Mouse (Mus musculus): ENCODE results near the gene Gm6020.
"Not testable (repeated sequence)": the region's sequence is repeated elsewhere in the genome, so short reads cannot be mapped to it uniquely, and the experiment has no call there.

The Gm6020 gene

GRCm38 (mm10) chr19:61183590-61183989 lies at the start of gene Gm6020:
Gene Gm6020 (plus strand): TSS chr19:61183890.
- DNase-seq (ENCODE audit: low read depth, low spot score): not testable (repeated sequence)

- no peak for DNase-seq (ENCODE audit: low read depth, low spot score)
Observed at GRCm38 (mm10) chr19:61138655-61139054, 45.0 kb upstream of the Gm6020 start.

- DNase-seq (ENCODE audit: low read depth, low spot score): peak; percentile 81
Observed at GRCm38 (mm10) chr19:61140342-61141206, 43.1 kb upstream of the Gm6020 start, which contains the start of gene Zfp950. Gene Zfp950 (minus strand): TSS chr19:61140840.

GRCm38 (mm10) chr19:61141299-61141698 lies 42.4 kb upstream of the Gm6020 start:
- no peak for DNase-seq (ENCODE audit: low read depth, low spot score)

GRCm38 (mm10) chr19:61151372-61151700 lies 32.4 kb upstream of the Gm6020 start:
- no peak for DNase-seq (ENCODE audit: low read depth, low spot score)

- no peak for DNase-seq (ENCODE audit: low read depth, low spot score)
Observed at GRCm38 (mm10) chr19:61151701-61152420, 31.8 kb upstream of the Gm6020 start.

- DNase-seq (ENCODE audit: low read depth, low spot score): no peak
Observed at GRCm38 (mm10) chr19:61175756-61176324, 7.8 kb upstream of the Gm6020 start, which contains the start of gene Gm7102. Gene Gm7102 (minus strand): TSS chr19:61176309.

GRCm38 (mm10) chr19:61199316-61199715 lies 15.6 kb downstream of the Gm6020 start:
- peak; percentile 74 for DNase-seq (ENCODE audit: low read depth, low spot score)

GRCm38 (mm10) chr19:61199836-61200235 lies 16.1 kb downstream of the Gm6020 start:
- DNase-seq (ENCODE audit: low read depth, low spot score): no peak

- DNase-seq (ENCODE audit: low read depth, low spot score): not testable (repeated sequence)
Observed at GRCm38 (mm10) chr19:61207506-61207905, 23.8 kb downstream of the Gm6020 start.

GRCm38 (mm10) chr19:61223706-61224328 lies 40.1 kb downstream of the Gm6020 start:
- peak; percentile 40 for DNase-seq (ENCODE audit: low read depth, low spot score)

GRCm38 (mm10) chr19:61224678-61225525 lies 41.2 kb downstream of the Gm6020 start:
- DNase-seq (ENCODE audit: low read depth, low spot score): no peak

- peak; percentile 16 for DNase-seq (ENCODE audit: low read depth, low spot score)
Observed at GRCm38 (mm10) chr19:61225526-61226400, 42.1 kb downstream of the Gm6020 start.

GRCm38 (mm10) chr19:61226401-61226927 lies 42.8 kb downstream of the Gm6020 start:
- DNase-seq (ENCODE audit: low read depth, low spot score): peak; percentile 19

GRCm38 (mm10) chr19:61226928-61227854 lies 43.5 kb downstream of the Gm6020 start:
- peak; percentile 38 for DNase-seq (ENCODE audit: low read depth, low spot score)

- DNase-seq (ENCODE audit: low read depth, low spot score): no peak
Observed at GRCm38 (mm10) chr19:61227941-61228701, 44.4 kb downstream of the Gm6020 start, which contains the start of gene Csf2ra. Gene Csf2ra (minus strand): TSS chr19:61228429.

Data from c-Kit-negative CD71-positive TER-119-positive erythroid progenitor cells, embryonic 14.5 days (primary cell).